Mouse (Mus musculus) v-Abl transformed pro-B cells (cell line): ENCODE data around the gene Catsperg1.
"Not testable (repeated sequence)": the region's sequence is repeated elsewhere in the genome, so short reads cannot be mapped to it uniquely, and the experiment has no call there.

Experiments
- in situ Hi-C, 2 experiments: fragments of 400-800 bp; cut with MboI; formaldehyde crosslinking; loops; one replicate each; pipeline ENCODE4 v1.15.1; 2025; ENCODE audit not compliant: unreplicated experiment in 2 of 2

Gene Catsperg1

DNA sequence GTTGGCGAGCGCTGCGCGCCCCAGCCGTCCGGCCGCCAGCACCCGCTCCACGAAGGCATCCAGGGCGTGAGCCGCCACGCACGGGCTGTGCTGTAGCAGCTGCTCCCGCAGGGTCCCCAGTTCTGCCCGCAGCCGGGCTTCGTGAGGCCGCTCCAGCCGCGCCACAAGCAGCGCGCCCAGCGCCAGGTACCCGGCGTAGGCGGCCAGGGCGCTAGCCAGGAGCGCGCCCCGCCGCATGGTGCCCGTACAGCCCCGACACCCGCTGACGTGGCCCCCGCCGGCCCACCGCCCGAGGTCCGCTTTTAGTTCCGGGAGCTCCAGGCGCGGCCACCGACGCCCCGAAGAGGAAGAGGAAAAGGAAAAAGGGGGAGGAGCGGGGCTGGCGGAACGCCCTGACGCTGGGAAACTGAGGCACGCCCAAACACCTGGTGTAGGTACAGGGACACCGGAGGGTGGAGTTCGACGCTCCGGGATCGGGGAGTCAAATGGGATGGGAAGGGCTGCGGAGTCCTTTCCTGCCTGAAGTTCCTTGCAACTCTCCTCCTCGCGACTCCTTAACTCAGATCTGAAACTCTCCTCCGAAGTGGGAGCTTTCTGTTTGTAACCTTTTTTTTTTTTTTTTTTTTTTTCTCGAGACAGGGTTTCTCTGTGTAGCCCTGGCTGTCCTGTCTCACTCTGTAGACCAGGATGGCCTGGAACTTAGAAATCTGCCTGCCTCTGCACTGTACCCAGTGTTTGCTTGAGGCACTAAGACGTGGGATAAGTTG, 18.6 kb upstream of the Catsperg1 start, which contains the start of gene Kcnk6:
Kcnk6 (minus strand) TSS at position 269 of the 767 bp plus-strand sequence.
- in situ Hi-C loops: loop anchor here in 1 of 2 experiments (5.0 kb wide), 1 partner anchor 50 kb away; the partner anchor contains the start of gene Psmd8

DNA sequence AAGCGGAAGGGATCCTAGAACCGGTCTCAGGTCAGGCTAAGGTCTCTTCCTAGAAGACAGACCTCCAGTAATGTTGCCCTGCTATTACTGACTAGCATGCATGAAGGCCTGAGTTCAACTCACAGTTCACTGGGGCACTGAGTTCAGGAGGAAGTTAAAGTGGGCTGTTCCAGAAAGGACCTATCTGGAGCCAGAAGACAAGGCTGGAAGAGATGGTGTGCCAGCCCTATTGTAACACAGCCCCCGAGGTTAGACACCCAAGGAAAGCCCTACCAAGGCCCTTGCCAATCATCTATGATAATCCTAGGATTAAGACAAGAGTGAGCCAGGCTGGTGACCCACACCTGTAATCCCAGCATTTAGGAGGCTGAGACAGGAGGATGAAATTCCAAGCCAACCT, 17.7 kb upstream of the Catsperg1 start:
- in situ Hi-C loops: loop anchor here in 1 of 2 experiments (5.0 kb wide), 1 partner anchor 49 kb away; the partner anchor contains the start of gene Psmd8

DNA sequence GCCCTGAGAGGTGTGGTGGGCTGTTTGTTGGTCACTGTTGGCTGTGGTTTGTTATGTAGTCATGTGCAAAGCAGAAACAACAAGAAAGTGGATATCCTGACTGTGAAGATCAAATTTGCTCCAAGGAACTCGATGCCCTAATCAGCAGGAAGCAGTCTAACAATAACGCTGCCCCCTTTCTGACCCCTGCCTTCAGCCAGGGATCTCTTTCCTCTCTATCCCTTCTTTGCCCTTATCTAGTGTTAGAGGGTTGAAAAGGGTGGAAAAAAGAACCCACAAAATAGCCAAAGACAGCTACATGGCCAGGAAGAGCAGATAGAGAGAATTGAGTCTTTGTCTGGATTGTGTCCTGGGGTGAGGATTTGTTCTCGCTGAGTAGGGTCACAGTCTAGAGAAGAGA, 16.7 kb upstream of the Catsperg1 start:
- in situ Hi-C loops: loop anchor here in 1 of 2 experiments (5.0 kb wide), 1 partner anchor 48 kb away; the partner anchor contains the start of gene Psmd8

DNA sequence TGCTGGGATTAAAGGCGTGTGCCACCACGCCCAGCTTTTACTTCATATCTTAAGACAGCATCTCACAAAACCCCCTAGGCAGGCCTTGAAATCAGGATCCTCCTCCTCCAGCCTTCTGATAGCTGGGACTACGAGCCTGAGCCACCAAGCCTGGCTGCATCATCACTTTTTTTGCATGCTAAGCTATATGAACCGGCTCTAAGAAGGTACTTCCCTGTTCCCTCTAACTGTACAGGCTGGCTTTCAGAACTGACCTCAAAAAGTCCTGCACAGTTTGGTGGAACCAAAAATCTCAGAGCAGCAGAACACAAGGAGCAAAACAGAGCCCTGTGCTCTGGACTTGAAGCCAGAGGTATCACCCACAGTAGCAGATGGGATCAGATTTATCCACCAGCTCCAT, 14.4 kb upstream of the Catsperg1 start:
- in situ Hi-C loops: no loop called here

DNA sequence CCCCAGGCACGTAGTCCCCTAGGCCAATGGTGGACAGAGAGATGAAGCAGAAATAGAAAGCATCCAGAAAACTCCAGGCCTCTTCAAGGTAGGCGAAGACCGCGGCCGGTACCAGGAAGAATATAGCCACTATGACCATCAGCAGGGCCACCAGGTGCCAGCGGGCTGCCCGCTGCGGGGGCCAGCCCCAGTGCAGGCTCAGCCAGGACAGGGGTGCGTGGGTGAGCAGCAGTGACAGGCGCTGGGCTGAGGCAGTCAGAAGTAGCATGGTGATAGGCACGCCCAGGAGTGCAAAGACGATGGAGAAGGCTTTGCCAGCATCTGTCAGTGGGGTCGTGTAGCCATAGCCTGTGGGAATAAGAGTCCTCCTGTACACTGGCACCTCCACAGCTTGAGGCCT, 11.7 kb upstream of the Catsperg1 start:
- in situ Hi-C loops: no loop called here

DNA sequence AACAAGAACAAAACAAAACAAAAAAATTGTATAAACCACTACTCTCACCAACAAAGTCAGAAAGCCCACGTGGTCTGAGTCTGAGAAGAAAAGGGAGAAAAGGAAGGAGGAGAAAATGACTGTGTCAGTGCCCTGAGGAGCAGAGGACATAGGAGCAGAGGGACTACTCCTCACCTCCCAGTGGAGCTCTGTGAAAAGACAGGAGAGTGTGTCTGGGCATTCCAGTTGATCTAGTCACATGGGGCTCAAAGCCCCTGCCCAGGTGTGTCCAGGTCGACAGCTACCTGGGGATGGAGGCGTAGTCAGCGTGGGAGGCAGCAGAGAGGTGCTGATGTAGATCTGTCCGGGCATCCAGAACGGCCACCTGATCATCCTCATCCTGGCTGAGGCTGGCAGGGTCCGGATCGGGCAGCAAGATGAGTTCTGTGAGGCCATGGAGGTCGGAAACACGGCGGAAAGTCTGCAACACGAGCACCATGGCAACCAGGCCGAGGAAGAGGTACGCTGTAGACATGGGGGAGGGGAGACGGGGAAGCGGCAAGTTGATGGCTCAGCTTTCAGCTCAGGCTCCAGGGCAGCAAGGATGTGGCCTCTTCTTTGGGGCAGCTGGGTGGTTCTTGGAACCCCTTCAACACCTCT, 11.0 kb upstream of the Catsperg1 start:
- in situ Hi-C loops: no loop called here

DNA sequence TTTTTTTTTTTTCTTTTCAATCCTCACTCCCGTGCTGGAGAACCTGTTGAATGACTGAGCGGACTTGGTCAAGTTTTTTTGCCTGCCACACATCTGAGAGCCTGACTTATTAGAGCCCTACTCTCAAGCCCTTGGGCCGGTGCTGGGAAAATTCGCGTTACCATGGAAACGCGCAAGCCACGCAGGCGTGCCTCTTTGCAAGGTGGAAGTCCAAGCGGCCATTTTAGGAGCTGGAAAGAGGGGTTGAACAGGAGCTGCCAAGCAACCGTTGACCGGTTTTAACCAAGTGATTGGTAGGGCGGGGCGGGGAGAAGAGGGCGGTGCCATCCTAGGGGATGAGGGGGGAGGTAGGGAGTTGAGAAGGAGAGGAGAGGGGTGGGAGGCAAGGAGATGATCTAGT, 1.0 kb upstream of the Catsperg1 start:
- in situ Hi-C loops: no loop called here

DNA sequence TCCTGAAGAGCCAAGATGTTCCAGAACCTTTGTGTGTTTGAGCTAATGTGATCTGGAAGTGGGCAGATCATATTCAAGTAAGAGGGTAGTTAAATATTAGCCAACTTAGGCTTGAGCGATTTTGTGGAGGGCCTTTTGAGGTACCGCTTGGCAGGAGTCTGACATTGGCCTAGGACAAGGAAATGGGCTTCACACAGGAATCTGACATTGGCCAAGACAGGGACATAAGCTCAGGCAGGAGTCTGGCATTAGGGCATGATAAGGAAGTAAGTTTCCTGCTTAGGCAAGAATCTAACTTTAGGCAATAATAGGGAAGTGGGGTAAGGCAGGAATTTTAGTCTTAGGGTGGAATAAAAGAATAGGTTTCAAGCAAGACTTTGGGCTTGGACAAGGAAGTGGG, 401 bp upstream of the Catsperg1 start:
- in situ Hi-C loops: no loop called here

DNA sequence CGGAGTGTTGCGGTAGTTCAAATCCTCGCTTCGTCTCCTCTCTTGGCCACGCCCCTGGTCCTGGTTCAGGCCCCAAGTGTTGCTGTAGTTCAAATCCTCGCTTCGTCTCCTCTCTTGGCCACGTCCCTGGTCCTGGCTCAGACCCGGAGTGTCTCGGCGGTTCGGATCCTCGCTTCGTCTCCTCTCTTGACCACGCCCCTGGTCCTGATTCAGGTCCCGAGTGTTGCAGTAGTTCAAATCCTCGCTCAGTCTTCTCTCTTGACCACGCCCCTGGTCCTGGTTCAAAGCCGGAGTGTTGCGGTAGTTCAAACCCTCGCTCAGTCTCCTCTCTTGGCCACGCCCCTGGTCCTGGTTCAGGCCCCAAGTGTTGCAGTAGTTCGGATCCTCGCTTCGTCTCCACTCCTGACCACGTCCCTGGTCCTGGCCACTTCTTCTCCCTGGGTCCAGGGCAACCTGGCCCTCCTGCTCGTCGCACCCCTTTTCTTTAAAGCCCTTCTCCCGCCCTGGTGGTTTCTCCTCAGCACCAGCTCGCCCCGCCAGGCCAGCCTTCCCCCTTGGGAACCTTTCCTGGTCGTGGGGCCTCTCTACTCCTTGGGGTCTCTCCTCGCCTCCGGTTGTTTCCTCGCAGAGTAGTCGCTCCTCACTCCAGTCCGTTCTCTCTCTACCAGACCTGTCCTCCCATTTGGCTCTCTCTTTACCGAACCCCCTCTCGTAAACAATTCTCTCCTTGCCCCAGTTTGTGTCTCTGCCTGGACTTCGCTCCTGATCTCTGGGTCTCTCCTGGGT, 867 bp downstream of the Catsperg1 start:
- in situ Hi-C loops: not testable (repeated sequence)

DNA sequence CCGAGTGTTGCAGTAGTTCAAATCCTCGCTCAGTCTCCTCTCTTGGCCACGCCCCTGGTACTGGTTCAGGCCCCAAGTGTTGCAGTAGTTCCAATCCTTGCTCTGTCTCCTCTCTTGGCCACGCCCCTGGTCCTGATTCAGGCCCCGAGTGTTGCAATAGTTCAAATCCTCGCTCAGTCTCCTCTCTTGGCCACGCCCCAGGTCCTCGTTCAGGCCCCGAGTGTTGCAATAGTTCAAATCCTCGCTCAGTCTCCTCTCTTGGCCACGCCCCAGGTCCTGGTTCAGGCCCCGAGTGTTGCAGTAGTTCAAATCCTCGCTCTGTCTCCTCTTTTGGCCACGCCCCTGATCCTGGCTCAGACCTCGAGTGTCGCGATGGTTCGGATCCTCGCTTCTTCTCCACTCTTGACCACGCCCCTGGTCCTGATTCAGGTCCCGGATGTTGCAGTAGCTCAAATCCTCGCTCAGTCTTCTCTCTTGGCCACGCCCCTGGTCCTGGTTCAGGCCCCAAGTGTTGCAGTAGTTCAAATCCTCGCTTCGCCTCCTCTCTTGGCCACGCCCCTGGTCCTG, 1.6 kb downstream of the Catsperg1 start:
- in situ Hi-C loops: no loop called here

DNA sequence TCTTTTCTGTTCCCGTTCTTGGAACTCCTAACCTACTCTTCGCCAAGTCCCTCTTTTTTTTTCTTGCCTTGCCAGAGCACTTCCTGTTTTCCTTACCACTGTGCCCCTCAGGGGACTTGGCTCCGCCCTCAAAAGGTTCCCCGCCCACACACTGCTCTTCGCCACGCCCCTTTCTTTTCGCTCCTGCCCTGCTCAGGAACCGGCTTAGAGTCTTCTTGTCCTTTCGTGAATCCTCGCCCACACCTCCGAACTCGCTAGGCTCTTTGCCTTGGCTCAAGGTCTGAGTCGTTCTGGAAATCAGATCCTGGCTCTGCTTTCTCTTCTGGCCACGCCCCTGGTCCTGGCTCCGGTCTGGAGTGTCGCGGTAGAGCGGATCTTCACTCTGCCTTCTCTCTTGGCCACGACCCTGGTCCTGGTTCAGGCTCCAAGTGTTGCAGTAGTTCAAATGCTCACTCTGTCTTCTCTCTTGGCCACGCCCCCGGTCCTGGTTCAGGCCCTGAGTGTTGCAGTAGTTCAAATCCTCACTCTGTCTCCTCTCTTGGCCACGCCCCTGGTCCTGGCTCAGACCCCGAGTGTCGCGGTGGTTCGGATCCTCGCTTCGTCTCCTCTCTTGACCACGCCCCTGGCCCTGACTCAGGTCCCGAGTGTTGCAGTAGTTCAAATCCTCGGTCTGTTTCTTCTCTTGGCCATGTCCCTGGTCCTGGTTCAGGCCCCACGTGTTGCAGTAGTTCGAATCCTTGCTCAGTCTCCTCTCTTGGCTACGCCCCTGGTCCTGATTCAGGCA, 2.2 kb downstream of the Catsperg1 start:
- in situ Hi-C loops: no loop called here

DNA sequence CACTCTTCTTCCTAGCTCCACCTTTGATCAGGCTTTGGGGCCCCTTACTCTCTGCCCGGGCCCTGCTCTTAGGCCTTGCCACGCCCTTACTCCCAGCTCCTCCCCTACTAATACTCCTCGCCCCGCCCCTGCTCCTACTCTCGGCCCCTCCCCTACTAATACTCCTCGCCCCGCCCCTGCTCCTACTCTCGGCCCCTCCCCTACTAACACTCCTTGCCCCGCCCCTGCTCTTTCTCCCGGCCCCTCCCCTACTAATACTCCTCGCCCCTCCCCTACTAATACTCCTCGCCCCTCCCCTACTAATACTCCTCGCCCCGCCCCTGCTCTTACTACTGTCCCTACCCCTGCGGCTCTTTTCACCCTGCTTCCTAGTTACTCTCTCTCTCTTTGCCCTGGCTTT, 2.8 kb downstream of the Catsperg1 start:
- in situ Hi-C loops: not testable (repeated sequence)

DNA sequence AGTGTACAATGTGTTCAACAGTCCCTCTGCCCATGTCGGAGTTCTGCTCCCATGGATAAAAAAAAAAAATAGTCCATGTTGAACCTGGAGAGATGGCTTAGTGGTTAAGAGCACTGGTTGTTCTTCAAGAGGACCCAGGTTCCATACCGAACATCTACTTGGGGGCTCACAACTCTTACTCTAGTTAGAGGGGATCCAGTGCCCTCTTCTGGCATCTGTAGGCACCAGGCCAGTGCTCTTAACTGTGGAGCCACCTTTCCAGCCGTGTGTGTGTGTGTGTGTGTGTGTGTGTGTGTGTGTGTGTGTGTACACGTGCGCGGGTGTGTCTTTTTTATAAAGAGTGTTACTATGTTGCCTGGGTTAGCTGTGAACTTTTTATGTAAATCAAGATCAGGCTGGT, 11.3 kb downstream of the Catsperg1 start:
- in situ Hi-C loops: no loop called here

DNA sequence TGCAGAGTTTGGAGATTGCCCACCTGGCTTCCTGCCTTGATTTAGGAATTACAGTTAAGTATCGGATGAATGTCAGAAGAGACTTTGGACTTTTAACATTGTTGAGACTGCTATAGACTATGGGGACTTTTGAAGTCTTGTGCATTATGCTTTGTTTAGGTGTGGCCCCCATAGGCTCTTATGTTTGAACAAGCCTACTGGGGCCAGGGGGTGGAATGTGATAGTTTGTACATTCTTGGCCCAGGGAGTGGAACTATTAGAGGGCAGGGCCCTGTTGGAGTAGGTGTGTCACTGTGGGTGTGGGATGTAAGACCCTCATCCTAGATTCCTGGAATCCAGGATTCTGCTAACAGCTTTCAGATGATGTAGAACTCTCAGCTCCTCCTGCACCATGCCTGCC, 19.6 kb downstream of the Catsperg1 start:
- in situ Hi-C loops: not testable (repeated sequence)

DNA sequence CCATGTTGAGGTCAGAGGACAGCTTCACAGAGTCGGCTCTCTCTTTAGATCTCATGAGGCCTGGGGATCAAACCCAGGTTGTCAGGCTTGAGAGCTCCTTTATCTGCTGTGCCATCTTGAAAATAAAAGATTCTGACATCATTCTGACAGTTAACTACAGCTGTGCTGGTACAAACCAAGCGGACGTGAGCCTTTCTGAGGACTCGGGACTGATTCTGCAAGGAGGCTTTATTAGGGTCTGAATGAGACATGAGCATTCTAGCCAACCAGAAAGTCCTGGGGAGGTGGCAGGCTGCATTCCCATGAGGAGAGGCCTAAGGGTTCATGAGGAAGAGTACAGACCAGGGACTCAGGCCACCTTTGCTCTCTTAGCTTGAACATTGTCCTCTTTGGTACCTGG, 32.5 kb downstream of the Catsperg1 start:
- in situ Hi-C loops: loop anchor here in 1 of 2 experiments (5.0 kb wide), 1 partner anchor 51 kb away; the partner anchor contains the start of gene Kcnk6

DNA sequence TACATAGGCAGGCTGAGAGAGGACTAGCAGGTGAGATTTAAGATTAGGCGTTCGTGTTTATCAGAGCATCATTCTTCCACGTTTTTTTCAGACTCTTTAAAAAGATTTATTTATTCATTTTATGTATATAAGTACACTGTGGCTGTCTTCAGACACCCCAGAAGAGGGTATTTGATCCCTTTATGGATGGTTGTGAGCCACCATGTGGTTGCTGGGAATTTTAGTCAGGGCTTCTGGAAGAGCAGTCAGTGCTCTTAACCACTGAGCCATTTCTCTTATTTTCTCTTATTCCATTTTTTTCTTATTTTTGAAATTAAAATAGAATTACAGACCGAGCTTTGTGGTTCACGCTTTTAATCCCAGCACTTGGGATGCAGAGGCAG, 33.0 kb downstream of the Catsperg1 start:
- in situ Hi-C loops: loop anchor here in 1 of 2 experiments (5.0 kb wide), 1 partner anchor 51 kb away; the partner anchor contains the start of gene Kcnk6

DNA sequence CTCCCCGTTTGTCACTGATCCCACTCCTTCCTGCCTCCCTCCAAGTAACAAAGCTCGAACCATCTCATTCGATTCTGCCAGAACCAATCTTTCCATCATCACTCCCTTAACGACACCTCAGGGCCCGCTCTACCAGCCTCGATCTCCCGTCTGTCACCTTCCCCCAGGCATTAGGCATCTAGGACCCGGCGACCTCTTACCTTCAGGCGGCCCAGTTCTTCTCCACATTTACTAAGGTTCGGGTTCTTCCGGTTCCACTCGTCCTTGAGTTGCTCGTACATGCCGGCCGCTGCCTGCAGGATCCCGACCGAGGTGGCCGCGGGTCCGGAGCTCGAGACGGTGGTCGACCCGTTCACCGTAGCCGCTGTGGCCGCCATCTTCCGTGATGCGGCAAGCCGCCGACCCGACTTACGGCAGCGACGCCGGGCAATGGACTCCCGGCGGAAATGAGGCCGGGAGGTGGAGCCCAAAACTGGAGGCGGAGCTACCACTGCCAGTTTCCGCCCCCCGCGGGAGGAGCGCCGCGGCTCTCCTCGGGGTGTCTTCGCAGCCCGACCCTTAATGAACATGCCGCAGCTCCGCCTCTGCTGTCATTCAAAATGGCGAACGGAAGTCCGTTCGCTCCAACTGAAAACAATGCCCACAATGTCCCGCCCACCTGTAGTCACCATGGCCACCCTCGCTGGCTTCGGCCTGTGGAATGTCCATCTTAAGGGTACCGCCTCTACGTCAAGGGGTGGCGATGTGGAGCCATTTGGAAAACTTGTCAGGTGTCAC, 33.6 kb downstream of the Catsperg1 start, which contains the start of gene Psmd8:
Psmd8 (minus strand) TSS at position 625 of the 777 bp plus-strand sequence.
- in situ Hi-C loops: loop anchor here in 1 of 2 experiments (5.0 kb wide), 1 partner anchor 52 kb away; the partner anchor contains the start of gene Kcnk6

DNA sequence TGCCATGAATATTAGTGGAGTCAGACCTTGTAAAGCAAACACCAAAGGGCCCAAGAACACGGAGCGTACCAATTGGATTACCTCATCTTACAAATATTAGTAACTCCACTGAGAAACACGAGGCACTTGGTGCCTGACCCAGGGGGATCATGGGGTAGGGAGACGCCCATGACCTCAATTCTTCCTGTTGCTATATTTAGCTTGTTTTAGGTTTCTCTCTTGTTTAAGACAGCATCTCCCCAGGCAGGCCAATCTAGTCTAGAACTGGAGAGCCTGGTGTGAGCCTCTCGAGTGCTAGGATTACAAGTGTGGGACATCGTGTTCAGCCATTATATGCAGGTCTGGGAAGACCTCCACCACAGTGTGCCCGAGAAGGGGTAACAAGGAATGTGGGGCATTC, 34.5 kb downstream of the Catsperg1 start:
- in situ Hi-C loops: loop anchor here (5.0 to 10.0 kb wide), 3 partner anchors 52 to 195 kb away; partner anchors contain the start of genes 2200002D01Rik (in 1 of the 2), Eif3k (in 1 of the 2), Map4k1 (in 1 of the 2) and Ryr1 (in 1 of the 2)
